Mouse (Mus musculus): ENCODE measurements at regions not wholly inside any gene's neighbourhood (a gene's known extent, or its start where the extent isn't known, plus 50 kb on each side); places are given as distances from the start of the nearest gene placed in this dataset.
"Not testable (repeated sequence)": the region's sequence is repeated elsewhere in the genome, so short reads cannot be mapped to it uniquely, and the experiment has no call there.

DNA sequence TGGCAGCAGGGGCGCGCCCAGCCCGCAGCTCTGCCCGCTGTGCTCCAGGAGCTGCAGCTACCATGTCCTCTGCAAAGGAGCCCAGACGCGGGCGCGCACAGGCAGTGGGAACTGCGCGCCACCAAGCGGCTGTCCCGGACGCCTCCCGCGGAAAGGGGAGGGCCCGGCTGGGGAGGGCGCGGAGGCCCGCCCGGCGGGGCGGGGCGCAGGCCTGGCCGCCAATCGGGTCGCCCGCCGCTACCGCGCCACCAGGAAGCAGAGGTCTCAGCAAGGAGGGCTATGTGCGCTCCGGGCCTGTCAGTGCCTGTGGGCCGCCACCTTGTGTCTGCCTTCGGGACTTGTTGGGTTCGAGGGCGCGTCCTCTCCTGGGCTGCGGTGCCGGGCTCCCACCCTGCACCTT is 367.0 kb upstream of the Ywhaq start:
- in situ Hi-C loops (cut with MboI, MseI) = loop anchor here in 1 of 2 experiments (5.0 kb wide), 1 partner anchor 1372 kb away; no protein-coding TSS in a partner anchor

DNA sequence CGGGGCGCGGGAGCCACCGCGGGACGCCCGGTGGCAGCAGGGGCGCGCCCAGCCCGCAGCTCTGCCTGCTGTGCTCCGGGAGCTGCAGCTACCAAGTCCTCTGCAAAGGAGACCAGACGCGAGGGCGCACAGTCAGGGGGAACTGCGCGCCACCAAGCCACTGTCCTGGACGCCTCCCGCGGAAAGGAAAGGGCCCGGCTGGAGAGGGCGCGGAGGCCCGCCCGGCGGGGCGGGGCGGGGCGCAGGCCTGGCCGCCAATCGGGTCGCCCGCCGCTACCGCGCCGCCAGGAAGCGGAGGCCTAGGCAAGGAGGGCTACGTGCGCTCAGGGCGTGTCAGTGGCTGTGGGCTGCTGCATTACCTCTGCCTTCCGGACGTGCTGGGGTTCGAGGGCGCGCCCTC is 361.3 kb upstream of the Ywhaq start:
- in situ Hi-C loops (cut with MboI, MseI) = not testable (repeated sequence)

DNA sequence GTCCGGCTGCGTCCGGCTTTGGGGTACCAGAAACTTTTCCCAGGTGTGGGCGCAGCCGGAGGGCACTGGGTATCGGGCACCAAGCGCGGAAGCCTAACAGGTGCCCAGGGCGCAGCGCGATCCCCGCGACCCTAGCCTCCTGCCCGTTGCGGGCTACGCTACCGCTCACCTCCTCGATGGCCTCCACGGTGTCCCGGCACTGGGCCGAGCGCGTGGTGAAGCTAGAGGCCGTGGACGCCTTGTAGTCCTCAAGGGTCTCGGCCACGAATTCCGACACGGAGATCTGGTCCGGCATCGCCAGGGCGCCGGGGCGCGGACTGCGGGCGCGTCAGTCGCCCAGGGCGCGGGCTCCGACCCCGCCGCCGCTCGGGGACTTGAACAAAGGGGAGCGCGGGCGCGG is 360.9 kb upstream of the Ywhaq start:
- in situ Hi-C loops (cut with MboI, MseI) = not testable (repeated sequence)

DNA sequence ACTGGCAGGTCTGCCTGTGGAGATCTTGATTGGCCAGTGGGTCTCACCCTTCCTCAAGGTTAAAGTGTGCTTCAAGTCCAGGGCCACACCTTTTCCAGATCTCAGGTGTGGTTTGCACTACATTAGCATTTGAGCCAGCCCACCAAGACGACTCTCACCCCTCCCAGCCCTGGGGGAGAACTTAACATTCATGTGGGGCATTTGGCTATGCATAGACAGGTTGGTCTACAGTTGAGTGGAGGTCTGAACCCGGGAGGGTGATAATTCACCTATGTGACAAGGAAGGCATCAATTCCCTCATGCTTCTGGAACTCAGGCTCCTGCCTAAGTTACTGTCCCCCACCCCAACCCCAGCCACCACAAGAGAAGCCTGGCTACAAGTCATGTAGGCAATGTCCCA is 350.3 kb upstream of the Ywhaq start:
- in situ Hi-C loops (cut with MboI, MseI) = loop anchor here in 1 of 2 experiments (5.0 kb wide), 1 partner anchor 1340 kb away; no protein-coding TSS in a partner anchor

Data from T-helper 17 cell (primary cell).